Mouse (Mus musculus) c-Kit-positive CD71-positive TER-119-positive erythroid progenitor cells, embryonic 14.5 days (primary cell): ENCODE measurements around the gene Trmu.

Experiments used
- DNase-seq: peaks from one replicate; pipeline ENCODE4 v3.0.0-alpha.2; 2013; ENCODE audit warnings: low spot score

Gene Trmu

DNA sequence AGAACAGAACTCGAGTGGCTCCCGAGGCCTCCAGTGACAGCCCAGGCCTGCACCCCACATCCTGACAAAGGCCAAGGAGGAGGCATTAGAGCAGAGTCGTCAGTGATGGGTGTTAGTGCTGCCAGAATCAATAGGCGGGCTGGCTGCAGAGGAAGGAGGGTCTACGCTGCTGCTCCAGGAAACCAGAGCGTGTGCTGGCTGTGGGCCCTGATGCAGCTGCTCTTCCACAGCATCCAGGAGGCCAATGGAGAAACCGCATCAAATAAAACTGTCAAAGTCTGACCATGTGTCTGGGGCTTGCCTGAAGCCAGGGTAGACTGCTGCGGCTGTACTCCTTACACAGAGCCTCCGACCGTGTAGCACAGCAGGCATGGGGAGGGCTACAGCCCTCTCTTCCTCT is 18.0 kb downstream of the Trmu start:
- DNase-seq, result no peak

- no peak for DNase-seq
These were observed 20.3 kb downstream of the Trmu start for GRCm38 (mm10) chr15:85899396-85899795.

DNA sequence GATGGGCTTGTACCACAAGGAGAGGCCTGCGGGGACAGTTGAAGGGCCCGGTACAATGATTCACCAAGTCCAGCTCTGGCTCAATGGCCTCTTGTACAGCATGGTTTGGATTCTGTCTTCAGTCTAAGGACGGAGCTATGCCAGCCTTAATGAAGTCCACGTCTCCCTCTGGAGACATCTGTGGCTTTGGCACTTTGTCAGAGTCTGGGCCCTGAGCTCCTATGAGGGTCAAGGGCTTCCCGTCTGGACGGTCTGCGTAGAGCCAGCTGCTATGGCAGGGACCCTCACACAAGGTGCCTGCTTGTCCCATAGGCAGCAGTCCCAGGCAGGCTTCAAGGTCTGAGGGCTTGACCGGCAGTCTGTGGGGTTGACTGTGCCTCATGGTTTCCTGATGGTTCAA is 21.2 kb downstream of the Trmu start:
- no peak for DNase-seq

DNA sequence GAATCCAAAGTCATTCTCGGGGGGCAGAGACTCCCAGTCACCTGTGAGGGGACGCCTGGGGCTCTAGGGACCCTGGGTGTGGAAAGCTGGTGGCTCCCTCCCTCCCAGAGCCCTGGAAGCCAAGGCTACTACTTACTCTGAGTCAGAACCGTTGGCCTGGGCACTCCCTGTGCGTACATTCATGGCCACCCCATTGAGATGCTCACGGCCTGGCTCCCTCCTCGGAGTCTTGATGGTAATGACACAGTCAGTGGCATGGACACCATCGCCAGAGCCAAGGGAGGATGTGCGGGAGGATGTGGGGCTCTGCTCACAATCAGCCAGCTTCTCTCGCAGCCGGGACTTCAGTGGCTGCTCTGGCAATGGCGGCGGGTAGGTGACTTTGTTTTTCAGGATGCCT is 21.7 kb downstream of the Trmu start:
- DNase-seq, result no peak

GRCm38 (mm10) chr15:85902505-85902904 is 23.4 kb downstream of the Trmu start:
- no peak for DNase-seq

DNA sequence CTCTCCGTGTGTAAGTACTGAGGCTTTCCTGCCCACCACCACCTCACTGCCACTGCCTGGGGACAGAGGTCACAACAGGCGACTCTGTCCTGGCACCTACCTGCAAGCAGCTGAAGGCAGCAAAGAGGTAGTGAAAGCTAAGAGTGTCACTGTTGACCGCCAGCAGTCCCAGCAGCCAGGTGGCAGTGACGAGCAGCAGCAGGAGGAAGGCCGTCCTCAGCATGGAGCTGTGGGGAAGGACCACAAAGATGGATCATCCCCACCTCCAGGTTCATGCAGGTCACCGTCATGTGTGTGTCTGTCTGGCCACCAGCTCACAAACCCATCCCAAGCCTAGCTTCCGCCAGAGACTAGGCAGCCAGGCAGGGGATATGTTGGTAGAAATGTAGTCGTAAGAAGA is 24.7 kb downstream of the Trmu start:
- no peak for DNase-seq

DNA sequence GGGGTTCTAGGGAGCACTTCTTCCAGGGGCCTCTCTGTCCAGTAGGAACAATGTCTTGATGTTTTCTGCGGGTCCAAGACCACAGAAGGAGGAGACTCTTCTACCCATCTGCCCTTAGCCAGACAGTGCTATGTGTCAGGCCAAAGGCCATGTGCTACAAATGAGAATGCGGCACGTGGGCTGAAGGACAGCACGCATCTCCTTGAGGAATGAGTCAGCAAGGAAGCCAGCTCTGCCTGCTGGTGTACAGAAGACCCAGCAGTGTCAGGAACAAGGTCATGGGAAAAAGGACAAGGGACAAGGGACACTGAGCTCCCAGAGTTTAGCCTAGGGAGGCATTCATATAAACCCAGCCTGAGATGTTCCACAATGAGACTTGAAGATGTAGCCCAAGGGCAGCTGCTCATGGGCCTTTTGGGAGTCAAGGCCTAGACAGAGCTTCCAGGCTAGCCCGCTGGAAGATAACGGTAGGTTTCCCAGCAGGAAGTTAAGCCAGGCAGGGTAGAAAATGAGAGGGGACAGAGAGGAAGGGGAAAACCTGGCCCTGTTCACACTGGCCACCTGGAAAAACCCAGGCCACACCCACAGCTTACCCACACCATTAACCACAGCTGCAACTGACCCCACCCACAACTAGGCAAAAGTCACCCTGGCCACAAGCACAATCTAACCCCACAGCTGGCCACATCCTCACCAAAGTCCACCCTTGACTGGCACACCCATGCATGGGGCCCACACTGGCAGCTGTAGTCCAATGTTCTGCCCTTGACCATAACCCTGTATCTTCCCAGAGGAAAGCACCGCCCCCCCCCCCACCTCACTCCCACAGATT is 29.8 kb downstream of the Trmu start:
- no peak for DNase-seq

- no peak for DNase-seq
These were observed 30.3 kb downstream of the Trmu start for GRCm38 (mm10) chr15:85909492-85909829.

- DNase-seq, result no peak
These were observed 30.8 kb downstream of the Trmu start for GRCm38 (mm10) chr15:85909931-85910330.

- peak; percentile 51 for DNase-seq
These were observed 34.5 kb downstream of the Trmu start for GRCm38 (mm10) chr15:85913605-85914004.

DNA sequence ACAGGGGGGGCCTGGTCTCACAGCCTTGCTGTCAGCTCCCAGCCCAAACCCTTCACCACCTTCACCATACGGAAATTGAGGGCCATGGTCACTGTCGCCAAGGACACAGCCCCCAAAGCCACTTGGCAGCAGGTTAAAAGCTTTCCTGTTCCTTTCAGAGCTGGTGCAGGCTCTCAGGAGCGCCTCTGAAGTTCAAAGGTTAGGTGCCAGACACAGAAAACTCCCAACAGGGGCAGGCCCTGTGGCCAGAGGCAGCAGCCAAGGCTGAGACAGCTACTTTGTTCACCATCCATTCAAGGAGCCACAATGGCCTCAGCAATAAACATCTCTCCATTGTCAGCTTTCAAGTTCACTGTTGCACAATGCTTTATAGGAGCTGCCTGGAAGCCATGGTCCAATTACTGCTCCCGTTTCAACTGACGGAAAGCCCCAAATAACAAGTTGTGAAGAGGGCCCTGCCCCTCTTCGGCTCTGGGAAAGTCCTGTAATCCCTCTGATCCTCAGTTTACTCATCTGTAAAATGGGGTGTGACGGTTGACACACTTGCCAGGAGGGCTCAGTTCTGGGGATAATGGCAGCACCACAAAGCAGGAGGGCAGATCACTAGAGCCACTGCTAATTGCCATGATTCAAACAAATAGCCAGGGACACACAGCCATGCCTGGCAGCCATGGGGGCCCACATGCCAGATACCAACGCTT is 40.2 kb downstream of the Trmu start:
- no peak for DNase-seq

GRCm38 (mm10) chr15:85919892-85920248 is 40.8 kb downstream of the Trmu start:
- DNase-seq, result no peak

GRCm38 (mm10) chr15:85921855-85922254 is 42.7 kb downstream of the Trmu start:
- no peak for DNase-seq

DNA sequence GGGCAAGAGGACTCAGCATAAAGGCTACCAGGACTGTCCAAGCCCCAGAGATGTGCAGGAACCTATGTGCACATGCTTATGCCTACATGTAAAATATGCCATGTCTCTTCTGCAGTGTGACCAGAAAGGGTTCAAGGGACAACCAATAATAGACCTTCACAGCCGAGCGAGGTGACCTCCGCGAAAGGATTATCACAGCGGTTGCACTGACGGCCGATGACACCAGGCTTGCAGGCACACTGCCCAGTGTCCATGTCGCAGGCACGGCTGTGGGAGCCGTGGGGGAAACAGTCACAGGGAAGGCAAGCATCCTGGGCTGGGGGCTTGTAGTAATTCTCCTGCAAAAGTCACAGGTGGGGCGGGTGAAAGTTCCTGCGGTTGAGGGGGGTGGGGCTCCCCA is 49.0 kb downstream of the Trmu start:
- DNase-seq, result no peak

- no peak for DNase-seq
These were observed 56.5 kb downstream of the Trmu start for GRCm38 (mm10) chr15:85935627-85936049.
